Mouse (Mus musculus) thymus, postnatal 36 days (tissue): Measurements from ENCODE around the gene St6galnac5.
"Not testable (repeated sequence)": the region's sequence is repeated elsewhere in the genome, so short reads cannot be mapped to it uniquely, and the experiment has no call there.

ENCODE experiments used
- DNase-seq, 2 experiments: peaks; one replicate each; pipeline ENCODE4 v3.0.0; 2022; ENCODE audit warnings: mixed read lengths in 2 of 2

The St6galnac5 gene

GRCm38 (mm10) chr3:152861978-152862377 is 120.1 kb downstream of the St6galnac5 start:
- DNase-seq = no peak

- no peak for DNase-seq
Measured at GRCm38 (mm10) chr3:152861450-152861849, 120.6 kb downstream of the St6galnac5 start.

- DNase-seq = no peak
Measured at GRCm38 (mm10) chr3:152856095-152856494, 126.0 kb downstream of the St6galnac5 start.

- no peak for DNase-seq
Measured at GRCm38 (mm10) chr3:152855006-152855614, 126.9 kb downstream of the St6galnac5 start.

- no peak for DNase-seq
Measured at GRCm38 (mm10) chr3:152843925-152844324, 138.1 kb downstream of the St6galnac5 start.

GRCm38 (mm10) chr3:152842648-152843047 is 139.4 kb downstream of the St6galnac5 start:
- no peak for DNase-seq

- DNase-seq = no peak
Measured at GRCm38 (mm10) chr3:152841264-152841663, 140.8 kb downstream of the St6galnac5 start.

- DNase-seq = no peak
Measured at GRCm38 (mm10) chr3:152837938-152838337, 144.1 kb downstream of the St6galnac5 start.

- DNase-seq = no peak
Measured at GRCm38 (mm10) chr3:152837407-152837806, 144.6 kb downstream of the St6galnac5 start.

- DNase-seq = no peak
Measured at GRCm38 (mm10) chr3:152832436-152832835, 149.6 kb downstream of the St6galnac5 start.

- no peak for DNase-seq
Measured at GRCm38 (mm10) chr3:152831974-152832373, 150.1 kb downstream of the St6galnac5 start.

- DNase-seq = no peak
Measured at GRCm38 (mm10) chr3:152831377-152831776, 150.7 kb downstream of the St6galnac5 start.

- DNase-seq = peak; percentile 26 to 43
Measured at GRCm38 (mm10) chr3:152821202-152821601, 160.8 kb downstream of the St6galnac5 start.

- DNase-seq = no peak
Measured at GRCm38 (mm10) chr3:152820406-152820805, 161.6 kb downstream of the St6galnac5 start.

GRCm38 (mm10) chr3:152815110-152815509 is 166.9 kb downstream of the St6galnac5 start:
- no peak for DNase-seq

- DNase-seq = no peak
Measured at GRCm38 (mm10) chr3:152813905-152814304, 168.1 kb downstream of the St6galnac5 start.

- no peak for DNase-seq
Measured at GRCm38 (mm10) chr3:152799738-152800431, 182.2 kb downstream of the St6galnac5 start.

- no peak for DNase-seq
Measured at GRCm38 (mm10) chr3:152797354-152797753, 184.7 kb downstream of the St6galnac5 start.

GRCm38 (mm10) chr3:152796216-152796615 is 185.8 kb downstream of the St6galnac5 start:
- no peak for DNase-seq

- DNase-seq = no peak
Measured at GRCm38 (mm10) chr3:152793006-152793405, 189.0 kb downstream of the St6galnac5 start.

- no peak for DNase-seq
Measured at GRCm38 (mm10) chr3:152792601-152793000, 189.4 kb downstream of the St6galnac5 start.

GRCm38 (mm10) chr3:152788301-152788953 is 193.6 kb downstream of the St6galnac5 start:
- not testable (repeated sequence) for DNase-seq

- not testable (repeated sequence) for DNase-seq
Measured at GRCm38 (mm10) chr3:152784353-152784752, 197.7 kb downstream of the St6galnac5 start.

- peak; percentile 64 to 69 for DNase-seq
Measured at GRCm38 (mm10) chr3:152783792-152784191, 198.3 kb downstream of the St6galnac5 start.
